Mouse (Mus musculus): ENCODE measurements around the gene Gm10772. TPM values are rescaled to one million over a fixed set of nuclear protein-coding genes. Genes with fewer than 3 reads are reported as not detected.
"Not testable (repeated sequence)": the region's sequence is repeated elsewhere in the genome, so short reads cannot be mapped to it uniquely, and the experiment has no call there.

Gene Gm10772
- total RNA-seq (2021), result not detected

- not testable (repeated sequence) for DNase-seq
These were observed at the start of gene Gm10772 for GRCm38 (mm10) chr13:66227473-66227872. Gene Gm10772, minus strand, starts transcription at chr13:66227573.

- DNase-seq, result not testable (repeated sequence)
These were observed 36.5 kb upstream of the Gm10772 start for GRCm38 (mm10) chr13:66263914-66264313.

GRCm38 (mm10) chr13:66263141-66263540 lies 35.8 kb upstream of the Gm10772 start:
- not testable (repeated sequence) for DNase-seq

GRCm38 (mm10) chr13:66214349-66214748 lies 13.0 kb downstream of the Gm10772 start:
- DNase-seq, result no peak

DNA sequence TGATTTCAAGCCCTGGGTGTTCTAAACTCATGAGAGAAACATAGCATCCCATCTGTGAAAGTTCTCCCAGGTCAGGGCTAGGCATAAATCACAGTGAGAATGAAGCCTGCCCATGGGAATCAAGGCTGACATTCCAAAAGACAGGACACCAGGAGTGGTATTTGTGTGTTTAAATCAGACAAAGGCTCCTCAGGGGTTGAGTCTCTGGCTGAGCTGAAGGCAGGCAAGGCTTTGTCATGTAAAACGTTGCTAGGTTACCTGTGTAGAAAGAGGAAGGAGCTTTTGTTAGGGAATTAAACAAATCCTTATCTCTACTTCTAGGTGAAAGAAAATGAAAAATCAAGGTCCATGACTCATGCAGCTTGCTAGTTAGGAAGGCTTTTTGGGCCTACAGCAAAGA lies 13.6 kb downstream of the Gm10772 start:
- not testable (repeated sequence) for DNase-seq

GRCm38 (mm10) chr13:66179172-66179571 lies 48.2 kb downstream of the Gm10772 start:
- not testable (repeated sequence) for DNase-seq

Other genes starting within 250 kb of the Gm10772 start
- gene Gm10324, start 108.0 kb downstream of the Gm10772 start, total RNA-seq (2021), result not detected
- not detected for gene 2410141K09Rik, start 213.5 kb upstream of the Gm10772 start, total RNA-seq (2021)